Mouse (Mus musculus) limb, embryonic 13.5 days (tissue): ENCODE measurements around the gene Cacna2d4. TPM values are rescaled to one million over a fixed set of nuclear protein-coding genes. Genes with fewer than 3 reads are reported as not detected.

Experiments
- ATAC-seq: fragments of 200-750 bp; cut with Nextera tagmentation; 2 replicates; pipeline ENCODE4 v1.8.0; 2017; ENCODE audit warnings: low read depth, moderate number of reproducible peaks, moderate TSS enrichment; ENCODE audit not compliant: low FRiP score
- H3K27ac ChIP-seq: fragments of 300-500 bp; sonication (generic); 2 replicates; pipeline ENCODE4 v1.5.1; 2015; ENCODE audit warnings: inconsistent platforms, mild to moderate bottlenecking, moderate library complexity
- H3K27me3 ChIP-seq: fragments of 300-500 bp; sonication (generic); 2 replicates; pipeline ENCODE4 v1.6.1; 2015; ENCODE audit warnings: mild to moderate bottlenecking, inconsistent platforms
- H3K36me3 ChIP-seq: fragments of 300-500 bp; sonication (generic); 2 replicates; pipeline ENCODE4 v1.6.1; 2015; ENCODE audit warnings: inconsistent platforms, mild to moderate bottlenecking, moderate library complexity
- H3K4me1 ChIP-seq: fragments of 300-500 bp; sonication (generic); 2 replicates; pipeline ENCODE4 v1.6.1; 2015; ENCODE audit warnings: inconsistent platforms
- H3K4me2 ChIP-seq: fragments of 300-500 bp; sonication (generic); replicated peaks from 2 replicates; pipeline ENCODE4 v1.6.1; 2015; ENCODE audit warnings: inconsistent platforms, mild to moderate bottlenecking, moderate library complexity
- H3K4me3 ChIP-seq: fragments of 300-500 bp; sonication (generic); 2 replicates; pipeline ENCODE4 v1.5.1; 2015; ENCODE audit warnings: moderate library complexity, mild to moderate bottlenecking, inconsistent platforms
- H3K9ac ChIP-seq: fragments of 300-500 bp; sonication (generic); 2 replicates; pipeline ENCODE4 v1.6.1; 2015; ENCODE audit warnings: mild to moderate bottlenecking, inconsistent platforms
- H3K9me3 ChIP-seq: fragments of 300-500 bp; sonication (generic); 2 replicates; pipeline ENCODE4 v1.6.1; 2016; ENCODE audit warnings: inconsistent platforms
- WGBS: fragments of 180-500 bp; shearing (Covaris S2); methylation state at CpG from one replicate; pipeline ENCODE4 v1.1.7; 2015; 5-methylcytosine and 5-hydroxymethylcytosine counted together
- polyA plus RNA-seq: library from polyadenylated mRNA; unstranded; fragments of >200 nt; fragmentation: Nextera tagmentation; extraction: Ambion mirVana; gene quantifications from 2 replicates; pipeline ENCODE4 v1.2.1, GENCODE M21; 2015

Gene Cacna2d4
- polyA plus RNA-seq, 1 experiment from 2014 or later: not detected

- 75% methylated on average over 12 of the region's 12 CpGs for WGBS
- Histone ChIP-seq H3K9ac (no peak overlapping the region), H3K4me2 (no peak overlapping the region), H3K27me3 (no peaks in the 10 kb centered on the region), H3K27ac (no peak overlapping the region), H3K4me1 (peaks cover 22% of the 10 kb centered on the region), H3K9me3 (no peaks in the 10 kb centered on the region), H3K4me3 (no peak overlapping the region), H3K36me3 (peaks cover 11% of the 10 kb centered on the region; the same call in 1 of the 2 replicates)
- ATAC-seq: no peak
Observed at GRCm38 (mm10) chr6:119225226-119225625, 11.1 kb upstream of the Cacna2d4 start.

GRCm38 (mm10) chr6:119225731-119226130 lies 10.6 kb upstream of the Cacna2d4 start:
- WGBS: 85% methylated on average over 6 of the region's 6 CpGs
- Histone ChIP-seq H3K4me1 (peaks cover 22% of the 10 kb centered on the region), H3K4me2 (no peak overlapping the region), H3K9ac (no peak overlapping the region), H3K4me3 (no peak overlapping the region), H3K9me3 (no peaks in the 10 kb centered on the region), H3K36me3 (peaks cover 11% of the 10 kb centered on the region; the same call in 1 of the 2 replicates), H3K27ac (no peak overlapping the region), H3K27me3 (no peaks in the 10 kb centered on the region)
- no peak for ATAC-seq

- Histone ChIP-seq H3K27me3 (no peaks in the 10 kb centered on the region), H3K4me1 (peaks cover 22% of the 10 kb centered on the region), H3K36me3 (peaks cover 4% of the 10 kb centered on the region; the same call in 1 of the 2 replicates), H3K9me3 (no peaks in the 10 kb centered on the region), H3K27ac (no peak overlapping the region), H3K4me3 (no peak overlapping the region), H3K9ac (no peak overlapping the region), H3K4me2 (no peak overlapping the region)
- WGBS: 88% methylated on average over 8 of the region's 8 CpGs
- no peak for ATAC-seq
Observed at GRCm38 (mm10) chr6:119227001-119227400, 9.3 kb upstream of the Cacna2d4 start.

- Histone ChIP-seq H3K4me3 (no peak overlapping the region), H3K9ac (no peak overlapping the region), H3K27me3 (no peaks in the 10 kb centered on the region), H3K4me1 (peaks cover 22% of the 10 kb centered on the region), H3K9me3 (no peaks in the 10 kb centered on the region), H3K36me3 (no peaks in the 10 kb centered on the region), H3K4me2 (no peak overlapping the region), H3K27ac (no peak overlapping the region)
- 67% methylated on average over 11 of the region's 11 CpGs for WGBS
- ATAC-seq: no peak
Observed at GRCm38 (mm10) chr6:119228861-119229603, 7.3 kb upstream of the Cacna2d4 start.

GRCm38 (mm10) chr6:119233066-119233465 lies 3.3 kb upstream of the Cacna2d4 start:
- no peaks in the 10 kb centered on the region for H3K36me3 ChIP-seq
- H3K4me3 ChIP-seq: no peak overlapping the region
- H3K27me3 ChIP-seq: no peaks in the 10 kb centered on the region
- no peak overlapping the region for H3K9ac ChIP-seq
- no peak overlapping the region for H3K27ac ChIP-seq
- H3K4me2 ChIP-seq: no peak overlapping the region
- ATAC-seq: no peak
- peaks cover 9% of the 10 kb centered on the region; the same call in 1 of the 2 replicates for H3K4me1 ChIP-seq
- no peaks in the 10 kb centered on the region for H3K9me3 ChIP-seq
- WGBS: 31% methylated on average over 3 of the region's 3 CpGs

- no peaks in the 10 kb centered on the region for H3K9me3 ChIP-seq
- no peaks in the 10 kb centered on the region for H3K36me3 ChIP-seq
- H3K4me1 ChIP-seq: peaks cover 9% of the 10 kb centered on the region; the same call in 1 of the 2 replicates
- H3K9ac ChIP-seq: no peak overlapping the region
- whole genome bisulfite sequencing: 72% methylated on average over 5 of the region's 5 CpGs
- no peak overlapping the region for H3K27ac ChIP-seq
- H3K4me2 ChIP-seq: no peak overlapping the region
- no peak overlapping the region for H3K4me3 ChIP-seq
- no peak for ATAC-seq
- H3K27me3 ChIP-seq: no peaks in the 10 kb centered on the region
Observed at GRCm38 (mm10) chr6:119235441-119235840, 885 bp upstream of the Cacna2d4 start.

GRCm38 (mm10) chr6:119237427-119237989 lies 1.2 kb downstream of the Cacna2d4 start:
- Histone ChIP-seq H3K9me3 (no peaks in the 10 kb centered on the region), H3K27me3 (no peaks in the 10 kb centered on the region), H3K4me2 (no peak overlapping the region), H3K36me3 (no peaks in the 10 kb centered on the region), H3K9ac (no peak overlapping the region), H3K4me3 (no peak overlapping the region), H3K4me1 (peaks cover 12% of the 10 kb centered on the region; the same call in 1 of the 2 replicates), H3K27ac (no peak overlapping the region; the same call in 1 of the 2 replicates)
- WGBS: 56% methylated on average over 8 of the region's 8 CpGs
- peak; percentile 54 for ATAC-seq

GRCm38 (mm10) chr6:119239341-119240005 lies 3.1 kb downstream of the Cacna2d4 start:
- Histone ChIP-seq H3K36me3 (no peaks in the 10 kb centered on the region), H3K4me2 (no peak overlapping the region), H3K27ac (no peak overlapping the region), H3K4me3 (no peak overlapping the region), H3K9ac (no peak overlapping the region), H3K4me1 (peaks cover 12% of the 10 kb centered on the region; the same call in 1 of the 2 replicates), H3K27me3 (no peaks in the 10 kb centered on the region), H3K9me3 (no peaks in the 10 kb centered on the region)
- WGBS: 77% methylated on average over 5 of the region's 5 CpGs
- ATAC-seq: no peak

GRCm38 (mm10) chr6:119240256-119240655 lies 3.9 kb downstream of the Cacna2d4 start:
- Histone ChIP-seq H3K27ac (no peak overlapping the region), H3K36me3 (no peaks in the 10 kb centered on the region), H3K27me3 (no peaks in the 10 kb centered on the region), H3K9me3 (no peaks in the 10 kb centered on the region), H3K4me2 (no peak overlapping the region), H3K9ac (no peak overlapping the region), H3K4me1 (peaks cover 12% of the 10 kb centered on the region; the same call in 1 of the 2 replicates), H3K4me3 (no peak overlapping the region)
- 79% methylated on average over 7 of the region's 7 CpGs for WGBS
- ATAC-seq: no peak

GRCm38 (mm10) chr6:119240871-119241705 lies 4.8 kb downstream of the Cacna2d4 start:
- no peak for ATAC-seq
- Histone ChIP-seq H3K27me3 (no peaks in the 10 kb centered on the region), H3K4me3 (no peak overlapping the region), H3K36me3 (no peaks in the 10 kb centered on the region), H3K9me3 (peaks cover 2% of the 10 kb centered on the region), H3K4me2 (no peak overlapping the region), H3K27ac (no peak overlapping the region), H3K9ac (no peak overlapping the region), H3K4me1 (peaks cover 12% of the 10 kb centered on the region; the same call in 1 of the 2 replicates)
- 54% methylated on average over 21 of the region's 21 CpGs for WGBS

- Histone ChIP-seq H3K36me3 (no peaks in the 10 kb centered on the region), H3K4me2 (no peak overlapping the region), H3K4me3 (no peak overlapping the region), H3K9ac (no peak overlapping the region), H3K4me1 (0 out of 2 replicates have a peak, but pooled peaks cover 1% of the 10 kb centered on the region), H3K27me3 (no peaks in the 10 kb centered on the region), H3K27ac (no peak overlapping the region), H3K9me3 (peaks cover 6% of the 10 kb centered on the region)
- WGBS: 53% methylated on average over 2 of the region's 2 CpGs
- no peak for ATAC-seq
Observed at GRCm38 (mm10) chr6:119246082-119246481, 9.8 kb downstream of the Cacna2d4 start.
